Mouse (Mus musculus) lung, embryonic 15.5 days (tissue): Measurements from ENCODE around the gene Igfbp7. TPM values are rescaled to one million over a fixed set of nuclear protein-coding genes. Genes with fewer than 3 reads are reported as not detected.
A peak's percentile ranks its signal among the peaks of the same experiment; 100 is the strongest.

Source experiments
- ATAC-seq: fragments of 200-750 bp; cut with Nextera tagmentation; 2 replicates; pipeline ENCODE4 v1.8.0; 2017; ENCODE audit warnings: moderate number of reproducible peaks, borderline replicate concordance; ENCODE audit not compliant: low FRiP score, low TSS enrichment; ENCODE audit errors: extremely low read depth
- H3K27ac ChIP-seq: fragments of 300-500 bp; sonication (generic); 2 replicates; pipeline ENCODE4 v1.5.1; 2015; ENCODE audit warnings: moderate library complexity, mild to moderate bottlenecking, inconsistent platforms
- H3K27me3 ChIP-seq: fragments of 300-500 bp; sonication (generic); 2 replicates; pipeline ENCODE4 v1.6.1; 2015; ENCODE audit warnings: inconsistent platforms
- H3K36me3 ChIP-seq: fragments of 300-500 bp; sonication (generic); 2 replicates; pipeline ENCODE4 v1.6.1; 2015; ENCODE audit warnings: inconsistent platforms
- H3K4me1 ChIP-seq: fragments of 300-500 bp; sonication (generic); 2 replicates; pipeline ENCODE4 v1.6.1; 2015; ENCODE audit warnings: inconsistent platforms
- H3K4me2 ChIP-seq: fragments of 300-500 bp; sonication (generic); 2 replicates; pipeline ENCODE4 v1.6.1; 2015; ENCODE audit warnings: inconsistent platforms, mild to moderate bottlenecking, moderate library complexity
- H3K4me3 ChIP-seq: fragments of 300-500 bp; sonication (generic); 2 replicates; pipeline ENCODE4 v1.5.1; 2015; ENCODE audit warnings: mild to moderate bottlenecking, inconsistent platforms
- H3K9ac ChIP-seq: fragments of 300-500 bp; sonication (generic); 2 replicates; pipeline ENCODE4 v1.6.1; 2015; ENCODE audit warnings: inconsistent platforms
- H3K9me3 ChIP-seq: fragments of 300-500 bp; sonication (generic); 2 replicates; pipeline ENCODE4 v1.6.1; 2016; ENCODE audit warnings: inconsistent platforms
- WGBS: fragments of 180-500 bp; shearing (Covaris S2); methylation state at CpG from one replicate; pipeline ENCODE4 v1.1.7; 2015; 5-methylcytosine and 5-hydroxymethylcytosine counted together
- polyA plus RNA-seq: library from polyadenylated mRNA; unstranded; fragments of >200 nt; fragmentation: Nextera tagmentation; extraction: Ambion mirVana; gene quantifications from 2 replicates; pipeline ENCODE4 v1.2.1, GENCODE M21; 2015

The Igfbp7 gene
- polyA plus RNA-seq, 1 experiment from 2014 or later = 88.4 TPM

DNA sequence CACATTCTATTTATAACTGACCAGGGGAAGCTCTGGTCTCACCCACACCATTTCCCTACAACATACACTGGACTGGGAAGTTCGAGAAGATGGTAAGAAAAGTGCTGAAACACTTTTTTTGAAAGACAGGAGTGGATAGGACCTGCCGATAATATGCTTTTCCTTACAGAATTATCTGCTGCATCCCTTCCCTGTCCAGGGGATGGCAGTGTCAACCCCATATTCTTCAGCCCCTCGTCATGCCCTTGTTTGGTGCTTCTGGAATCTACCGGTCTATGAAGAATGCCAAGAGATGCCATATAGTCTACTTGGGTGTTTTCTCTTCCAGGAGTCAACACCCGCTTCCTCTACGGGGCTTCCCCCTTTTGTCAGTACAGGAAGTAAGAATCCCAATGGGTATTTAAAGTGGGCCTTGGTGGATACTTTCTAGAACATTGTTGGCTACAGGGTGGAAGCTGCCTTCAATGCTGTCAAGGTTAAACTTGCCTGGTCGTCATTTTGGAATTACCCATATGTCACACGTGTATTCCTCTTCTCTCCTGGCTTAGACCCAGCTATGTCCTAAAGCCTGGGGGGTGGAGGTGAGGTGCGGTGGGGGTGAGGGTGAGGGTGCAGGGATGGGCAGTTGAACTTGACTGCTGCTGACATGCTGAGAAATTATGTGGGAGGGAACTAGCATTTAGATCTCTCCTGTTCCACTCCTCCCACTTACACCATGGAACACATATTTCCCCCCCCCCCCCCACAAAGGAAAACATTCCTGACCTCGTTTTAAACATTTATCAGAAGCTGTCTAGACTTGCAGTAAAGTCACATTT, 21.0 kb downstream of the Igfbp7 start:
- WGBS = 52% methylated on average over 10 of the region's 10 CpGs
- H3K9ac ChIP-seq = no peak overlapping the region
- no peak overlapping the region for H3K4me3 ChIP-seq
- H3K4me2 ChIP-seq = no peak overlapping the region
- peaks cover 23% of the 10 kb centered on the region for H3K4me1 ChIP-seq
- no peaks in the 10 kb centered on the region for H3K9me3 ChIP-seq
- no peak for ATAC-seq
- H3K27ac ChIP-seq = no peak overlapping the region
- H3K36me3 ChIP-seq = no peaks in the 10 kb centered on the region
- no peaks in the 10 kb centered on the region for H3K27me3 ChIP-seq

- no peak overlapping the region for H3K4me3 ChIP-seq
- no peaks in the 10 kb centered on the region for H3K9me3 ChIP-seq
- no peak for ATAC-seq
- no peak overlapping the region for H3K9ac ChIP-seq
- WGBS = 57% methylated on average over 6 of the region's 6 CpGs
- peaks cover 23% of the 10 kb centered on the region for H3K4me1 ChIP-seq
- H3K27me3 ChIP-seq = no peaks in the 10 kb centered on the region
- H3K27ac ChIP-seq = no peak overlapping the region
- H3K36me3 ChIP-seq = no peaks in the 10 kb centered on the region
- no peak overlapping the region for H3K4me2 ChIP-seq
Observed at GRCm38 (mm10) chr5:77385900-77386595, 21.8 kb downstream of the Igfbp7 start.

GRCm38 (mm10) chr5:77385221-77385620, 22.6 kb downstream of the Igfbp7 start:
- peaks cover 23% of the 10 kb centered on the region for H3K4me1 ChIP-seq
- no peaks in the 10 kb centered on the region for H3K9me3 ChIP-seq
- H3K4me3 ChIP-seq = no peak overlapping the region
- H3K36me3 ChIP-seq = no peaks in the 10 kb centered on the region
- no peaks in the 10 kb centered on the region for H3K27me3 ChIP-seq
- no peak overlapping the region for H3K4me2 ChIP-seq
- H3K27ac ChIP-seq = peak overlapping the region; percentile 46; the same call in 1 of the 2 replicates
- WGBS = 71% methylated on average over 5 of the region's 5 CpGs
- ATAC-seq = no peak
- H3K9ac ChIP-seq = no peak overlapping the region

DNA sequence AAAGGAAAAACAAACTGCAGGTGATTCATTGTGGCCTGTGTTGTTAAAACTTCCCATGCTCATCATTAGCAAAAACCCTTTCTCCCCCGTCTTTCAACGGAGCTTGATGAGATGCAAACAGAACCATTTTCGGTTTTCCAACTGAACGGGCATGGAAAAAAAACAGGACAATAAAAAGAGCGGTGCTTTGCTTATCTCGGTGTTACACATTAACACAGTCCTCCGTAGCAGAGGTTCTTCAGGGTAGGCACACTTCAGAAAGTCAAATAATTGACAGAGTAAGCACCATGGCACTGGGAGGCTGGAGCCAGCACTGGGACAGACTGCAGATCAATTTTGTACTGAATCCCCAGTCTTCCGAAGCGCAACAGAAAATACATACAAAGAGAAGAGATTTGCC, 23.1 kb downstream of the Igfbp7 start:
- no peak for ATAC-seq
- 55% methylated on average over 9 of the region's 9 CpGs for WGBS
- Histone ChIP-seq H3K27ac (peak overlapping the region; percentile 46), H3K4me3 (no peak overlapping the region), H3K4me2 (peak overlapping the region; percentile 30), H3K4me1 (peaks cover 23% of the 10 kb centered on the region), H3K9me3 (no peaks in the 10 kb centered on the region), H3K27me3 (no peaks in the 10 kb centered on the region), H3K9ac (no peak overlapping the region), H3K36me3 (no peaks in the 10 kb centered on the region)

- ATAC-seq = no peak
- Histone ChIP-seq H3K4me3 (no peak overlapping the region), H3K36me3 (no peaks in the 10 kb centered on the region), H3K4me1 (peaks cover 23% of the 10 kb centered on the region), H3K9ac (no peak overlapping the region), H3K4me2 (peak overlapping the region; percentile 30), H3K9me3 (no peaks in the 10 kb centered on the region), H3K27ac (peak overlapping the region; percentile 46), H3K27me3 (no peaks in the 10 kb centered on the region)
- 70% methylated on average over 5 of the region's 5 CpGs for WGBS
Observed at GRCm38 (mm10) chr5:77383799-77384554, 23.9 kb downstream of the Igfbp7 start.

- 90% methylated on average over 5 of the region's 5 CpGs for WGBS
- Histone ChIP-seq H3K27ac (no peak overlapping the region), H3K9ac (no peak overlapping the region), H3K4me2 (no peak overlapping the region), H3K4me1 (peaks cover 13% of the 10 kb centered on the region; the same call in 1 of the 2 replicates), H3K27me3 (no peaks in the 10 kb centered on the region), H3K4me3 (no peak overlapping the region), H3K36me3 (no peaks in the 10 kb centered on the region), H3K9me3 (no peaks in the 10 kb centered on the region)
- no peak for ATAC-seq
Observed at GRCm38 (mm10) chr5:77381686-77382085, 26.2 kb downstream of the Igfbp7 start.

DNA sequence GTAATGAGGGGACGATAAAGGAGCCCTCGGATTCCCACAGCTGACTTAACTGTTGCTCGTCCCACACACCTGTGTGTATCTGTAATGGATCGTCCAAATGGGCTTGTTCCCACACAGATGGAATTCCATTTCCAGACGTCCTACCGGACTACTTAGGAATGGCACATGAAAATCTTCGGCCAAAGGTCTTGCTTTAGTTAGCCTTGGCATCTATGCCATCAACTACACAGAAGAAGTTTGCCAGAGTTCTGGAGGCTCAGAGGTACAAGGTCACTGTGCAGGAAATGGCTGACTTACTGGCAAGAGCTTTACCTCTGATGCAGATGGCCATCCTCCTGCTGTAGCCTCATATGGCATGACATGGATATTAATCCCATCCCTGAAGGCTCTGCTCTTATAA, 26.6 kb downstream of the Igfbp7 start:
- ATAC-seq = no peak
- Histone ChIP-seq H3K36me3 (no peaks in the 10 kb centered on the region), H3K27ac (no peak overlapping the region), H3K27me3 (no peaks in the 10 kb centered on the region), H3K9me3 (no peaks in the 10 kb centered on the region), H3K4me2 (no peak overlapping the region), H3K9ac (no peak overlapping the region), H3K4me1 (peaks cover 12% of the 10 kb centered on the region; the same call in 1 of the 2 replicates), H3K4me3 (no peak overlapping the region)
- 77% methylated on average over 7 of the region's 7 CpGs for WGBS

DNA sequence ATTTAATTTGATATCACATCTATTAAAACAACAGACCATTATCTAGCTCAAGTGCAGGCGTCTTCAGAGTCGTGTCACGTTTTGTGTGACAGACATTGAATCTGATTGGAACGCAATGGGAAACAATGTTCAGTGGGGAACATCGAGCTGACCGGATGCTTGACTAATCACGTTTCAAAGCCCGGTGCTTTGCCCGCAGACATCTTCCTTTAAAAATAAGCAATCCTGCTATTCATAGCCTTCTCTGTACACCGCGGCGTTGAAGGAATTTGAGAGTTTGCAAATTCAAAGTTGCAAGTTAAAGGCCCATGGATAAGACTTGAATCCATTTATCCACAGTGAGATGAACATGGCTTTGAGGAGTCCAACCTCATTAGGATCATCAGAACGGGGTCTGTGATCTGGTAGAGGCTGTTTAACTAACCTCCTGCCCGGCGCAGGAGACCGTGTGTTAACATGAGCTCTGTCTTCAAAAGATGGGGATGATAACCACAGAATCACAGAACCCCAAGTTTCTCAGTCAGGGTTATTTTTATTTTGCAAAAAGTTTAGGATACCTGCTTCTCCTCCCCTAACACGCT, 27.4 kb downstream of the Igfbp7 start:
- no peak overlapping the region for H3K9ac ChIP-seq
- no peak overlapping the region for H3K27ac ChIP-seq
- WGBS = 63% methylated on average over 17 of the region's 17 CpGs
- no peak for ATAC-seq
- H3K4me2 ChIP-seq = no peak overlapping the region
- peaks cover 12% of the 10 kb centered on the region; the same call in 1 of the 2 replicates for H3K4me1 ChIP-seq
- no peaks in the 10 kb centered on the region for H3K9me3 ChIP-seq
- H3K36me3 ChIP-seq = no peaks in the 10 kb centered on the region
- H3K27me3 ChIP-seq = no peaks in the 10 kb centered on the region
- H3K4me3 ChIP-seq = no peak overlapping the region

DNA sequence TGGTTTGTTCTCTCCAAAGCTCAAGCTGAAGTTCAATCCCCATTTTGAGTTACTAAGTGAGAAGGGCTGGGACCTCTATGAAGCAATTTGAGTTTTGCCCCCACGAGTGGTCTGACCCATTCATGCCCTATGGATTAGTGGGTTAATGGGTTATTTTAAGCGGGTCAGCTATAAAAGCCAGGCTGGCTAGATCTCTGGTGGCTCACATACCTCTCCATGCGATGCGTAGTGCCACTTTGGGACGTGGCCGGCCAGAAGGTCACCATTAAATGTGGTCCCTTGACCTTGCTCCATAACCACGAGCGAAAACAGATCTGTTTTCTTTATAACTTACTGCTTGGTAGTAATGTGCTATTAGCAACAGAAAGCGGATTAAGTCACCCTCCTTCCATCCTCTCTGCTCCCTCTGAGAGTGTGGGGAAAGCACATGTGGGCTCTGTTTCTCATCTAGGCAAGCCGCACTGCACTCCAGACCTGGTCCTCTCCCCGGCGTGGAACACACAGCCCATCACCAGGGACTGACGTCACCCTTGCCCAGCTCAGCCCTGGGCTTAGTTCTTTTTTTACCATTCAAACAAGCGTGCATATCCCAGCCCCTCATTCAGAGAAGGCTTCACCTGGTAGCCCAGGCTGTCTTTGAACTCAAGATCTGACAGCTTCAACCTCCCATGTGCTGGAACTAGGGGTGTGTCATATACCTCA, 28.3 kb downstream of the Igfbp7 start:
- H3K9me3 ChIP-seq = no peaks in the 10 kb centered on the region
- no peaks in the 10 kb centered on the region for H3K27me3 ChIP-seq
- no peak overlapping the region for H3K9ac ChIP-seq
- no peak overlapping the region for H3K4me3 ChIP-seq
- H3K4me1 ChIP-seq = peaks cover 12% of the 10 kb centered on the region; the same call in 1 of the 2 replicates
- H3K36me3 ChIP-seq = no peaks in the 10 kb centered on the region
- H3K4me2 ChIP-seq = no peak overlapping the region
- no peak overlapping the region for H3K27ac ChIP-seq
- WGBS = 81% methylated on average over 14 of the region's 14 CpGs
- no peak for ATAC-seq

DNA sequence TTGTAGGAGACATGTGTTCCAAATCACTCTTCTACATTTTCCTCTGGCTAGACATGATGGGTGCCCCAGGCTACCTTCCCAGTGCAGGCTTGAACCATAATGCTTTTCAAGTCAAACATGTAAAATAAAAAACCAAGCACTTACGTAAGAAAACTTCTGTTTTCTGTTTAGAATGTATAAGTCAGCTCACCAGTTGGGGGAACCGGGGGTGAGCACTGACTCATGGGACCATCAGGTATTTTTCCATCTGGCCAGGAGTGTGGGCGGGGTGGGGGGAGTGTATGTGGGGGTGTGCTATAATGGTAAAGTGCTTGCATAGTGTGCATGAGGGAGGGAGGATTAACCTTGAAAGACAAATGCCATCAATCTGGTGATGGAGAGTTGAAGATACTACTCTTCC, 29.8 kb downstream of the Igfbp7 start:
- Histone ChIP-seq H3K4me1 (no peaks in the 10 kb centered on the region), H3K27me3 (no peaks in the 10 kb centered on the region), H3K4me3 (no peak overlapping the region), H3K36me3 (no peaks in the 10 kb centered on the region), H3K9me3 (no peaks in the 10 kb centered on the region), H3K27ac (no peak overlapping the region), H3K4me2 (no peak overlapping the region), H3K9ac (no peak overlapping the region)
- ATAC-seq = no peak
- 84% methylated on average over 3 of the region's 3 CpGs for WGBS

DNA sequence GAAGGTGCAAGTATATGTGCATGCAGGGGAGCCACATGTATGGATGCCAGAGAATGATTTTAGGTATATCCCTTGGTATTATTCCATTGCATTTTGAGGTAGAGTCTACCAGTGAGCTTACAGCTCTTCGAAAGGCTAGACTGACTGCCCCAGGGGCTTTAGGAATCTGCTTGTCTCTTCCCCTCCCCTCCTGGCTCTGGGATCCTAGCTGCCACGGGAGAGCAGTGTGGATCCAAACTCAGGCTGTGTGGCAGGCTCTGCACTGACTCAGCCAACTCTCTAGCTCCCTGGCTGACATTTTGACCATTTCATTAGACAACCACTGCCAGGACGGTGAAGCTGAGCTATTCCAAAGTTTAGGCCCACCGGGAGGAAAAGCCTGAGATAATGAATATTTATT, 32.3 kb downstream of the Igfbp7 start:
- no peaks in the 10 kb centered on the region for H3K9me3 ChIP-seq
- H3K4me2 ChIP-seq = no peak overlapping the region
- H3K9ac ChIP-seq = no peak overlapping the region
- ATAC-seq = no peak
- no peak overlapping the region for H3K27ac ChIP-seq
- H3K27me3 ChIP-seq = no peaks in the 10 kb centered on the region
- 64% methylated on average over 4 of the region's 4 CpGs for WGBS
- no peaks in the 10 kb centered on the region for H3K36me3 ChIP-seq
- H3K4me3 ChIP-seq = no peak overlapping the region
- H3K4me1 ChIP-seq = peaks cover 12% of the 10 kb centered on the region
